ENCODE assay signal across 8 mouse cellular contexts in genomic region chr2:166563890-166564289, GRCm38 (mm10).
A peak's percentile ranks its signal among the peaks of the same experiment; 100 is the strongest.
DNase-seq lines count a peak whose midpoint lies in the region; ATAC-seq lines count a peak whose summit lies in the region.

No protein-coding gene starts in this region.

- H3K4me3 ChIP-seq in megakaryocyte, embryonic 14.5 days (replicated peaks): peak overlapping the region; percentile 77

- intact Hi-C loops in left cerebral cortex, postnatal 10 days (cut with DNase I): loop anchor here (2.0 to 5.0 kb wide), 3 partner anchors 409 to 477 kb away; partner anchors contain the start of gene Sulf2

- DNase-seq in ZHBTc4 (ENCODE audit: low read depth, low spot score): peak; percentile 91
- peak; percentile 93 for DNase-seq in gastrocnemius, postnatal 10 days
- peak; percentile 94 for DNase-seq in induced T-regulatory cell, adult 2 months (ENCODE audit: low read depth)
- peak; percentile 77 to 89 for DNase-seq in left cerebral cortex, postnatal 10 days (ENCODE audit: extremely low spot score in 1 of 2, low spot score in 2 of 2)
- peak; percentile 85 to 92 for DNase-seq in right cerebral cortex, postnatal 10 days (ENCODE audit: low spot score in 2 of 2)
- DNase-seq in urinary bladder, postnatal 10 days (ENCODE audit: low spot score): peak; percentile 77

- ATAC-seq in common myeloid progenitor, adult 5-6 weeks (replicated peaks; ENCODE audit: low read depth, poor library complexity, severe bottlenecking): peak; percentile 64

- peaks cover 37% of the 10 kb centered on the region for H3K27me3 ChIP-seq in megakaryocyte, embryonic 14.5 days (replicated peaks)

- H3K4me1 ChIP-seq in megakaryocyte, embryonic 14.5 days: peaks cover 13% of the 10 kb centered on the region

- H3K9me3 ChIP-seq in megakaryocyte, embryonic 14.5 days: 0 out of 2 replicates have a peak, but pooled peaks cover 3% of the 10 kb centered on the region

- peaks cover 19% of the 10 kb centered on the region for H3K36me3 ChIP-seq in megakaryocyte, embryonic 14.5 days (replicated peaks; ENCODE audit: low read length)

Comparison
In these comparisons a context has a peak if more than half of its experiments do, and no peak if none do; other contexts are left out.
1. Peak in every context shown above with its lines: DNase-seq, ATAC-seq and H3K4me3 ChIP-seq.